Mouse (Mus musculus) olfactory bulb, adult 2 months (tissue): ENCODE measurements around the gene Med19.

Experiments used
- CTCF ChIP-seq: fragments of 200-500 bp; IDR thresholded peaks from 2 replicates; pipeline ENCODE4 v1.5.1; 2012; ENCODE audit warnings: low read depth, mild to moderate bottlenecking, low read length, moderate library complexity; ENCODE audit not compliant: insufficient read depth
- POLR2A ChIP-seq: fragments of 200-500 bp; IDR thresholded peaks from 2 replicates; pipeline ENCODE4 v1.6.1; 2012; ENCODE audit warnings: mild to moderate bottlenecking, low read depth, low read length, moderate library complexity; ENCODE audit not compliant: insufficient read depth

GRCm38 (mm10) chr2:84648369-84648768 lies 29.8 kb upstream of the Med19 start:
- TF ChIP-seq CTCF: no peak
- no peak for TF ChIP-seq POLR2A
